Mouse (Mus musculus) gonadal fat pad, adult 2 months (tissue): ENCODE measurements around the gene Olfr223. TPM values are rescaled to one million over a fixed set of nuclear protein-coding genes. Genes with fewer than 3 reads are reported as not detected.
A peak's percentile ranks its signal among the peaks of the same experiment; 100 is the strongest.
"Not testable (repeated sequence)": the region's sequence is repeated elsewhere in the genome, so short reads cannot be mapped to it uniquely, and the experiment has no call there.

ENCODE experiments used
- DNase-seq: peaks from one replicate; pipeline ENCODE4 v3.0.0-alpha.2; 2012; ENCODE audit warnings: low read depth
- polyA plus RNA-seq: library from polyadenylated mRNA; depleted of rRNA; stranded (reverse); fragments of >200 nt; gene quantifications from 2 replicates; pipeline ENCODE4 v1.2.3, GENCODE M21; 2012; rRNA removed

Olfr223 gene
- polyA plus RNA-seq, result not detected in 2 replicates

DNA sequence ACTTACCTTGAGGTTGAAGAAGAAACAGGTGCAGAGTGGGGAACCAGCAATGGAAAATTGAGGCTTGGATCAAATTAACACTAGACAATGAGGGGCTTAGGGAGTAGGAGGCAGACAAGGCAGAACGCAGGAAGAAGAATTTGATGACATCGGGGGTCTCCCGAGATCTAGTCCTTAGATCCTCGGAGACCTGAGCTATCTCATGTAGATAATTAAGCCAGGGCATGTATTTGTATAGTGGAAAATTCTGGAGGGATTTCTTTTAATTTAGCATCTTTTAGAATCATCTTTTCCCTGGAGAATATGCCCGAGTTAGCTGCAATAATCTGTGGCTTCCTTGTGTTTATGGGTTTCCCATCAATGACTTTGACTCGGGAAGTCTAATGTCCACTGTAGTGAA lies at the start of gene Olfr223:
TSS of gene Olfr223 (minus strand) at position 101 of the 400 bp plus-strand sequence.
- DNase-seq, result no peak

DNA sequence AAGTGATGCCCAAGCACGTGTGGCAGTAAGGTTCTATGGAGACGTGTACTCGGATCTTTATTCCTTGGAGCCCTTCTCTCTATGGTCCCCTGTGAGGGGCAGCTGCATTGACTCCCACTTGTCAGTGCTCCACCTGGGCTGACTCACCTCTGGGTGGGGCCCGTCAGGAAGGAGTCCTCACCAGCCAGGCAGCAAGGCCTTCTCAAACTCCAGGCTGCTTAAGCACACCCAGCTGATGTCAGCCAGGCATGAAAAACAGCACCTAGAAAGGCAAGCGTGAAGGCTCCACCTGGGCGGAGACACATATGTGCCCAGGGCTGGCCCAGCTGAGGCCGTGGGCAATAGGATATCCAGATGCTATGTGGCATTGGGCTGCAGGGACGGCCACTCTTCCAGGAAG lies 49.3 kb upstream of the Olfr223 start:
- DNase-seq, result no peak

GRCm38 (mm10) chr11:59641227-59641626 lies 48.1 kb upstream of the Olfr223 start:
- DNase-seq, result no peak

- no peak for DNase-seq
These were observed 47.0 kb upstream of the Olfr223 start for GRCm38 (mm10) chr11:59639957-59640643.

GRCm38 (mm10) chr11:59636695-59637414 lies 43.8 kb upstream of the Olfr223 start:
- DNase-seq, result no peak

GRCm38 (mm10) chr11:59635821-59636694 lies 43.0 kb upstream of the Olfr223 start:
- peak; percentile 28 for DNase-seq

DNA sequence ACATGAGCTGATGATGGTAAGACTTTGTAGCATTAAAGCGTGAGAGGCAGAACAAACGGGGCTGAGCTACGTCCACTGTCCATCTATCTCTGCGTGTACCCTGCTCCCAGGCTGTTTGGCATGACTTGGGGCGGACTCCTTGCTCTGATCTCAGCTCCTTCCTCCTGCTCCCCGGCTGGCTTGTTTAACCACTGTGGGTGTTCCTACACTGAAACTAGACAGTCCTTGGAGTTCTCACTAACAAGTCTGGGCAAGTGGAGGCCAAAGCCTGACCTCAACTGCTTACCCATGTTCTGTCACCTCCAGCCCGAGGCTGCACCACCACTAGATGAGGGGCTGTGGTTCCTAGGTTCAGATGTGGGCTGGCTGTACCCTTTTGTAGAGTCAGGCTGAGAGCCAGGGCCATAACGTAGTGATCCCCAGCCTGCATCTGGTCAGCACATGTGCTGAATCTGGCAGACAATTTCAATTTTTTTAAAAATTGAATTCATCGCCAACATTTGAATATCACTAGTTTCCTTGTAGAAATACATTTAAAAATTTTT lies 42.2 kb upstream of the Olfr223 start:
- no peak for DNase-seq

GRCm38 (mm10) chr11:59634001-59634660 lies 41.0 kb upstream of the Olfr223 start:
- peak; percentile 40 for DNase-seq

- DNase-seq, result no peak
These were observed 39.9 kb upstream of the Olfr223 start for GRCm38 (mm10) chr11:59633037-59633436.

DNA sequence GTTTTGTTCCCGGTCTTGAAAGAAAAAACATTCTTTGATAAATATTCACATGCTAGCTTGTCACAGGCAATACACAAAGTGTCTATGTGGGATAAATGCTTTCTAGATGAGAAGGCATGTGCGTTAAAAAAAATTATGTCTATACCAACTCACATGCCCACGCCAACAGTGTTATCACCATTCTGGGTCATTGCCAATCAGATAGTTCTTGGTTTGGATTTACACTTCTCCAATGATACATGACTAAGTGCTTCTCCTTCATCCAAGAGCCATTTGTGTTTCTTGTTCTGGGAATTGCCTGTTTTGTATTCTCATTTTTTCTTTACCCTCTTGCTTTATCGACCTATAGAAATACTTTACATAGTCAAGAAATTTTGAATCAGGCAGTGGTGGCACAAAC lies 38.9 kb upstream of the Olfr223 start:
- DNase-seq, result no peak

GRCm38 (mm10) chr11:59629871-59630270 lies 36.8 kb upstream of the Olfr223 start:
- no peak for DNase-seq

GRCm38 (mm10) chr11:59628177-59628576 lies 35.1 kb upstream of the Olfr223 start:
- no peak for DNase-seq

DNA sequence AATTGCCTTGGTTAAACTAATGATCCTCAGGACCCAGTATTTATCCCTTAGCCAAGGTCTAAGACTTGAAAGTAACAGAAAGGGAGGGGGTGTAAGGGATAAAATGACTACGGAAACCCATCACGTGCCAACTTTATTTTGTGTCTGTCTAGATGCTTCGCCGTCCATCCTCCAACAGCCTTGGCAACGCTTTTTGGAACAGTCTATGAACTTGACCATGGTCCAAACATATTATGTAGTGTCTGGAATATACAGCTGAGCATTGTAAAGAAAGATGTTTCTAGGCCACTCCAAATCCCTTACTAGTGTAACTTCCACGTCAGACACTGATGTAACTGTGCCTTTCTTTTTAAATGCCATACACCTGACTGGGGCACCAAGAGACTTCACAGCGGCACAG lies 33.1 kb upstream of the Olfr223 start:
- no peak for DNase-seq

DNA sequence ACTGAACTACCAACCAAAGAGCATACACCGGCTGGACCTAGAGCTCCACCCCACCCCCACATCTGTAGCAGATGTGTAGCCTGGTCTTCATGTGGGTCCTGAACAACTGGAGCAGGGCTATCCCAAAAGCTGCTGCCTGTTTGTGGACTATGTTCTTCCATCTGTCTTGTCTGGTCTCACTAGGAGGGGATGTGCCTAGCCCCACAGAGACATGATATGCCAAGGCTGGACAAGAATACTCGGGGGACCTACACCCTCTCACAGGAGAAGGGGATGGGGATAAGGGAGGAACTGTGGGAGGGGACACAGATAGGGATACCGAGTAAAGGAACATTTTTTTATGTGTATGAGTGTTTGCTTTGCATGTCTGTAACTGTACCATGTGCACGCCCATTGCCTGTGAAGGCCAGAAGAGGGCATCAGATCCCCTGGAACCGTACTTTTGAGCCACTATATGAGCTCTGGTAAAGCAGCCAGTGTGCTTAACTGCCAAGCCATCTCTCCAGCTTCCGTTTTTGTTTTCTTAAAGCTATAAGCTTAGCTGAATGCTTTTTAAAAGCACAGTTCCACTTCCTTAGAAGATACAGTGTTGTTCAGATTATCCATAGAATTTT lies 31.0 kb upstream of the Olfr223 start:
- no peak for DNase-seq

DNA sequence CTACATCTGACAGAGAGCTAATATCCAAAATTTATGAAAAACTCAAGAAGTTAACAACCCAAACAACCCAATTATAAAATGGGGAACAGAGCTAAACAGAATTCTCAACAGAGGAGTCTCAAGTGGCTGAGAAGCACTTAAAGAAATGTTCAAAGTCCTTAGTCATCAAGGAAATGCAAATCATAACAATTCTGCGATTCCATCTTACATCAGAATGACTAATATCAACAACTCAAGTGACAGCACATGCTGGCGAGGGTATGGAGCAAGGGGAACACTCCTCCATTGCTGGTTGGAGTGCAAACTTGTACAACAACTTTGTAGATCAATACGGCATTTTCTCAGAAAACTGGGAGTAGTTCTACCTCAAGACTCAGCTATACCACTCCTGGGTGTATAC lies 29.1 kb upstream of the Olfr223 start:
- no peak for DNase-seq

GRCm38 (mm10) chr11:59616986-59617385 lies 23.9 kb upstream of the Olfr223 start:
- DNase-seq, result not testable (repeated sequence)

- DNase-seq, result no peak
These were observed 21.0 kb upstream of the Olfr223 start for GRCm38 (mm10) chr11:59614120-59614519.

- no peak for DNase-seq
These were observed 18.6 kb upstream of the Olfr223 start for GRCm38 (mm10) chr11:59611646-59612045.

GRCm38 (mm10) chr11:59602287-59602686 lies 9.2 kb upstream of the Olfr223 start:
- no peak for DNase-seq

DNA sequence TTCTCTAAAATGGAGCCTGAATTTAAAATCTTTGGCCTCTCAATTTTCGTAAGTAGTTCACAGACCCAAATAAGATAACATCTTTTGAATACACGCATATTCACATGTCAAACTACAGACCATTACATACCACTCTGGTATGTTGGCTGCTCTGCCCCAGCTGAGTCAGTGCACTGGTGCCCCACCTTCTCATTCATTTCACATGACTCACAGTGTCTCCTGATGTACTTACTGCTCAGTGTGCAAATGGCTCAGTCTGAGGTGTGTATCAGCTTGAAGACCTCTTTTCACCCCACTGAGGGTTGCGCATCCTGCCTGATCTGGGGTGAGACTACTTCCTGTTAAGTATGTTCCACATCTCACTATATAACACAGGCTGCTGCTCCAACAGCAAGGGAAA lies 7.8 kb upstream of the Olfr223 start:
- no peak for DNase-seq

- no peak for DNase-seq
These were observed 6.1 kb upstream of the Olfr223 start for GRCm38 (mm10) chr11:59599211-59599610.
